Mouse (Mus musculus): ENCODE measurements around the gene B3gnt7. TPM values are rescaled to one million over a fixed set of nuclear protein-coding genes. Genes with fewer than 3 reads are reported as not detected.

Gene B3gnt7
- total and polyA plus RNA-seq, 3 experiments: 0.41 to 0.62 (median 0.57) TPM

- no peak for DNase-seq
- intact Hi-C loops (cut with DNase I): no loop called here
- 93% methylated on average over 5 of the region's 5 CpGs for WGBS
- Histone ChIP-seq H3K36me3 (ENCODE audit: control insufficient read depth, insufficient read depth, low read length) (no peaks in the 10 kb centered on the region), H3K79me2 (replicated peaks; ENCODE audit: control insufficient read depth, insufficient read depth, low read length) (no peaks in the 10 kb centered on the region), H3K4me3 (no peak overlapping the region), H3K27me3 (ENCODE audit: control insufficient read depth, insufficient read depth, low read length) (no peaks in the 10 kb centered on the region), H3K9ac (ENCODE audit: low read depth, low read length) (no peak overlapping the region), H3K27ac (no peak overlapping the region), H3K4me1 (ENCODE audit: control insufficient read depth, insufficient read depth, low read length) (no peaks in the 10 kb centered on the region)
- no peak for TF ChIP-seq CTCF (IDR thresholded peaks at IDR 0.05)
- no peak for TF ChIP-seq EP300 (IDR thresholded peaks at IDR 0.05; ENCODE audit: insufficient read depth, low read depth, low read length)
These were observed 18.5 kb upstream of the B3gnt7 start for GRCm38 (mm10) chr1:86284101-86284500.

- intact Hi-C loops (cut with DNase I): no loop called here
- H3K36me3 ChIP-seq (ENCODE audit: control insufficient read depth, insufficient read depth, low read length): no peaks in the 10 kb centered on the region
- H3K4me3 ChIP-seq: no peak overlapping the region
- H3K4me1 ChIP-seq (ENCODE audit: control insufficient read depth, insufficient read depth, low read length): no peaks in the 10 kb centered on the region
- TF ChIP-seq CTCF (IDR thresholded peaks at IDR 0.05) (no peak), POLR2A (IDR thresholded peaks at IDR 0.05; ENCODE audit: insufficient read depth, low read depth, low read length) (no peak), EP300 (IDR thresholded peaks at IDR 0.05; ENCODE audit: insufficient read depth, low read depth, low read length) (no peak)
- no peaks in the 10 kb centered on the region for H3K27me3 ChIP-seq (ENCODE audit: control insufficient read depth, insufficient read depth, low read length)
- no peak overlapping the region for H3K9ac ChIP-seq (ENCODE audit: low read depth, low read length)
- DNase-seq: no peak
- H3K79me2 ChIP-seq (replicated peaks; ENCODE audit: control insufficient read depth, insufficient read depth, low read length): no peaks in the 10 kb centered on the region
- WGBS: 72% methylated on average over 6 of the region's 6 CpGs
- H3K27ac ChIP-seq: no peak overlapping the region
These were observed 17.3 kb upstream of the B3gnt7 start for GRCm38 (mm10) chr1:86285295-86285694.

GRCm38 (mm10) chr1:86287473-86287872 lies 15.2 kb upstream of the B3gnt7 start:
- H3K36me3 ChIP-seq (ENCODE audit: control insufficient read depth, insufficient read depth, low read length): no peaks in the 10 kb centered on the region
- H3K4me3 ChIP-seq: no peak overlapping the region
- H3K9ac ChIP-seq (ENCODE audit: low read depth, low read length): no peak overlapping the region
- WGBS: 91% methylated on average over 4 of the region's 4 CpGs
- H3K4me1 ChIP-seq (ENCODE audit: control insufficient read depth, insufficient read depth, low read length): no peaks in the 10 kb centered on the region
- no peaks in the 10 kb centered on the region for H3K27me3 ChIP-seq (ENCODE audit: control insufficient read depth, insufficient read depth, low read length)
- intact Hi-C loops (cut with DNase I): no loop called here
- DNase-seq: no peak
- H3K27ac ChIP-seq: no peak overlapping the region
- H3K79me2 ChIP-seq (replicated peaks; ENCODE audit: control insufficient read depth, insufficient read depth, low read length): no peaks in the 10 kb centered on the region
- no peak for TF ChIP-seq CTCF (IDR thresholded peaks at IDR 0.05)

- DNase-seq: no peak
- Histone ChIP-seq H3K27ac (no peak overlapping the region), H3K36me3 (ENCODE audit: control insufficient read depth, insufficient read depth, low read length) (no peaks in the 10 kb centered on the region), H3K9ac (ENCODE audit: low read depth, low read length) (no peak overlapping the region), H3K27me3 (ENCODE audit: control insufficient read depth, insufficient read depth, low read length) (no peaks in the 10 kb centered on the region), H3K4me3 (no peak overlapping the region), H3K79me2 (replicated peaks; ENCODE audit: control insufficient read depth, insufficient read depth, low read length) (no peaks in the 10 kb centered on the region), H3K4me1 (ENCODE audit: control insufficient read depth, insufficient read depth, low read length) (no peaks in the 10 kb centered on the region)
- intact Hi-C loops (cut with DNase I): no loop called here
- no peak for TF ChIP-seq EP300 (IDR thresholded peaks at IDR 0.05; ENCODE audit: insufficient read depth, low read depth, low read length)
- TF ChIP-seq CTCF (IDR thresholded peaks at IDR 0.05): no peak
- TF ChIP-seq POLR2A (IDR thresholded peaks at IDR 0.05; ENCODE audit: insufficient read depth, low read depth, low read length): no peak
- 54% methylated on average over 3 of the region's 3 CpGs for WGBS
These were observed 12.2 kb upstream of the B3gnt7 start for GRCm38 (mm10) chr1:86290452-86290851.

- Histone ChIP-seq H3K27me3 (ENCODE audit: control insufficient read depth, insufficient read depth, low read length) (no peaks in the 10 kb centered on the region), H3K4me1 (ENCODE audit: control insufficient read depth, insufficient read depth, low read length) (no peaks in the 10 kb centered on the region), H3K79me2 (replicated peaks; ENCODE audit: control insufficient read depth, insufficient read depth, low read length) (no peaks in the 10 kb centered on the region), H3K27ac (no peak overlapping the region), H3K9ac (ENCODE audit: low read depth, low read length) (no peak overlapping the region), H3K4me3 (no peak overlapping the region), H3K36me3 (ENCODE audit: control insufficient read depth, insufficient read depth, low read length) (no peaks in the 10 kb centered on the region)
- 83% methylated on average over 3 of the region's 3 CpGs for WGBS
- DNase-seq: no peak
- no peak for TF ChIP-seq CTCF (IDR thresholded peaks at IDR 0.05)
- TF ChIP-seq POLR2A (IDR thresholded peaks at IDR 0.05; ENCODE audit: insufficient read depth, low read depth, low read length): no peak
- no peak for TF ChIP-seq EP300 (IDR thresholded peaks at IDR 0.05; ENCODE audit: insufficient read depth, low read depth, low read length)
- intact Hi-C loops (cut with DNase I): no loop called here
These were observed 9.5 kb upstream of the B3gnt7 start for GRCm38 (mm10) chr1:86293091-86293490.

- no peaks in the 10 kb centered on the region for H3K27me3 ChIP-seq (ENCODE audit: control insufficient read depth, insufficient read depth, low read length)
- no peaks in the 10 kb centered on the region for H3K79me2 ChIP-seq (replicated peaks; ENCODE audit: control insufficient read depth, insufficient read depth, low read length)
- TF ChIP-seq CTCF (IDR thresholded peaks at IDR 0.05) (no peak), POLR2A (IDR thresholded peaks at IDR 0.05; ENCODE audit: insufficient read depth, low read depth, low read length) (no peak), EP300 (IDR thresholded peaks at IDR 0.05; ENCODE audit: insufficient read depth, low read depth, low read length) (no peak)
- no peak overlapping the region for H3K9ac ChIP-seq (ENCODE audit: low read depth, low read length)
- no peak overlapping the region for H3K4me3 ChIP-seq
- no peaks in the 10 kb centered on the region for H3K4me1 ChIP-seq (ENCODE audit: control insufficient read depth, insufficient read depth, low read length)
- DNase-seq: no peak
- no peaks in the 10 kb centered on the region for H3K36me3 ChIP-seq (ENCODE audit: control insufficient read depth, insufficient read depth, low read length)
- no peak overlapping the region for H3K27ac ChIP-seq
- WGBS: 92% methylated on average over 5 of the region's 5 CpGs
- intact Hi-C loops (cut with DNase I): no loop called here
These were observed 8.8 kb upstream of the B3gnt7 start for GRCm38 (mm10) chr1:86293868-86294267.
